Mouse (Mus musculus): ENCODE measurements at regions not wholly inside any gene's neighbourhood (a gene's known extent, or its start where the extent isn't known, plus 50 kb on each side); places are given as distances from the start of the nearest gene placed in this dataset.

GRCm38 (mm10) chr5:97656167-97656924 is 199.5 kb upstream of the Gk2 start:
- DNase-seq: no peak

GRCm38 (mm10) chr5:97655266-97655665 is 198.4 kb upstream of the Gk2 start:
- no peak for DNase-seq

- no peak for DNase-seq
These were observed 197.6 kb upstream of the Gk2 start for GRCm38 (mm10) chr5:97654414-97654813.

GRCm38 (mm10) chr5:97642251-97642650 is 185.4 kb upstream of the Gk2 start:
- DNase-seq: no peak

- no peak for DNase-seq
These were observed 184.8 kb upstream of the Gk2 start for GRCm38 (mm10) chr5:97641646-97642045.

GRCm38 (mm10) chr5:97636357-97636756 is 179.5 kb upstream of the Gk2 start:
- no peak for DNase-seq

- no peak for DNase-seq
These were observed 176.9 kb upstream of the Gk2 start for GRCm38 (mm10) chr5:97633766-97634165.

- no peak for DNase-seq
These were observed 176.0 kb upstream of the Gk2 start for GRCm38 (mm10) chr5:97632791-97633190.

- DNase-seq: no peak
These were observed 168.4 kb upstream of the Gk2 start for GRCm38 (mm10) chr5:97625200-97625599.

- DNase-seq: no peak
These were observed 163.1 kb upstream of the Gk2 start for GRCm38 (mm10) chr5:97619890-97620289.

- DNase-seq: no peak
These were observed 161.6 kb upstream of the Gk2 start for GRCm38 (mm10) chr5:97618411-97618810.

- DNase-seq: no peak
These were observed 145.4 kb upstream of the Gk2 start for GRCm38 (mm10) chr5:97602176-97602575.

GRCm38 (mm10) chr5:97601384-97601783 is 144.6 kb upstream of the Gk2 start:
- DNase-seq: no peak

GRCm38 (mm10) chr5:97598741-97599140 is 141.9 kb upstream of the Gk2 start:
- DNase-seq: no peak

- DNase-seq: no peak
These were observed 139.1 kb upstream of the Gk2 start for GRCm38 (mm10) chr5:97595916-97596315.

GRCm38 (mm10) chr5:97594081-97594480 is 137.3 kb upstream of the Gk2 start:
- DNase-seq: no peak

- no peak for DNase-seq
These were observed 125.7 kb upstream of the Gk2 start for GRCm38 (mm10) chr5:97582509-97582908.

GRCm38 (mm10) chr5:97565486-97565885 is 108.7 kb upstream of the Gk2 start:
- no peak for DNase-seq

GRCm38 (mm10) chr5:97563724-97564123 is 106.9 kb upstream of the Gk2 start:
- no peak for DNase-seq

GRCm38 (mm10) chr5:97554274-97554673 is 97.5 kb upstream of the Gk2 start:
- DNase-seq: no peak

GRCm38 (mm10) chr5:97553122-97553521 is 96.3 kb upstream of the Gk2 start:
- DNase-seq: peak in 1 of 2 experiments; percentile 27

GRCm38 (mm10) chr5:97537492-97538257 is 80.9 kb upstream of the Gk2 start:
- DNase-seq: no peak

- no peak for DNase-seq
These were observed 76.9 kb upstream of the Gk2 start for GRCm38 (mm10) chr5:97533733-97534132.

- DNase-seq: no peak
These were observed 70.7 kb upstream of the Gk2 start for GRCm38 (mm10) chr5:97527555-97527954.
